Mouse (Mus musculus): ENCODE results near the gene Nthl1.

- TF ChIP-seq POLR2A (IDR thresholded peaks at IDR 0.05; ENCODE audit: insufficient read length, low read depth) (no peak), REST (IDR thresholded peaks at IDR 0.05; ENCODE audit: insufficient read depth, insufficient read length) (no peak), E2F4 (IDR thresholded peaks at IDR 0.05; ENCODE audit: insufficient read depth) (no peak)
Measured at GRCm38 (mm10) chr17:24676187-24676586, 43.7 kb downstream of the Nthl1 start.

Measured in myocyte (in vitro differentiated cells).